Mouse (Mus musculus): ENCODE data around the gene Gcnt7. TPM values are rescaled to one million over a fixed set of nuclear protein-coding genes. Genes with fewer than 3 reads are reported as not detected.

Gene Gcnt7
- 0.50 and 0.51 TPM in 2 replicates for polyA plus RNA-seq (2015; fragmentation: Nextera tagmentation; extraction: Ambion mirVana)

DNA sequence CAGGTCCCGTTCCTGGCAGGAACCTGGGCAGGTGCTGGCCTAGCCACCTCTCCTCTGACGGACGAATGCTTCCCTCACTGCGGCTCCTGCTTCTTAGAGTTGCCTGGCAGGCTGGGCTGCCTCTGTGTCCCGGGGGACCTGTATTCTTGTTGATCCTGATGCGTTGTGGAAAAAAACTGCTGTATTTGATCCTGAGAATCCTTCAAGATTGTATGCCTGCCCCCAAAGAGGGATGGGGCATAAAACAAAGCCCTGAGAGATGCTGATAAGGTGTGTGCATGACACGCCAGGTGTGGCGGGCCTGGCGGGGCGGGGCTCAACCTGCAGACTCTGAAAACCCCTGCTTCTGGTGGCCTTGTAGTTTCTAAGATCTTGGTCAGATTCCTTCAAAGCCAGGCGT lies at the start of gene Gcnt7:
Gcnt7 (minus strand) TSS at position 101 of the 400 bp plus-strand sequence.
- H3K9ac ChIP-seq (ENCODE audit: low read depth, low read length): no peak within 1 kb of the TSS
- H3K27ac ChIP-seq: no peak within 1 kb of the TSS
- TF ChIP-seq CTCF (IDR thresholded peaks at IDR 0.05; ENCODE audit: low read depth): no peak
- 88% methylated on average over 11 of the region's 11 CpGs for WGBS
- no peaks in the 10 kb centered on the region for H3K4me1 ChIP-seq (replicated peaks; ENCODE audit: insufficient read depth, low read length)
- H3K4me2 ChIP-seq (ENCODE audit: low read length): no peak within 1 kb of the TSS
- no peak within 1 kb of the TSS for H3K4me3 ChIP-seq (replicated peaks; ENCODE audit: low read depth, low read length)
- no peaks in the 10 kb centered on the region for H3K9me3 ChIP-seq (replicated peaks; ENCODE audit: low read length)
- H3K27me3 ChIP-seq (ENCODE audit: insufficient read depth, low read length): no peaks in the 10 kb centered on the region
- H3K36me3 ChIP-seq (ENCODE audit: insufficient read depth, low read length): peaks cover 26% of the 10 kb centered on the region
- DNase-seq (ENCODE audit: low spot score): no peak
- ATAC-seq (replicated peaks; ENCODE audit: low FRiP score, low read depth): no peak

DNA sequence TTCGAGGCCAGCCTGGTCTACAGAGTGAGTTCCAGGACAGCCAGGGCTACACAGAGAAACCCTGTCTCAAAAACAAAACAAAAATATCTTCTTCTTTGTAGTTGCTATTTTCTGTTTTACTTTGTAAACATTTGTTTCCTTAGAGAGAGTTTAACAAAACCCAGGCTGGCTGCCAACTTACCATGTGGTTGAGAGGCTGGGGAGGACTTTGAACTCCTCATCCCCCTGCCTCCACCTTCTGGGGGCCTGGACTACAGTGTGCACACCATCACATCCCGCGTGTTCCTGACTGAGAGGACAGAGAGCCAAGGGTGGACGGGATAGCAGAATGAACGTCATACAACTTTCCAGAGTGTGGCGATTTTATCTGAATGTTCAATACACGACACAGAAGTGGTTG lies 47.7 kb upstream of the Gcnt7 start:
- no peaks in the 10 kb centered on the region for H3K9me3 ChIP-seq (replicated peaks; ENCODE audit: low read length)
- no peak overlapping the region for H3K4me3 ChIP-seq (replicated peaks; ENCODE audit: low read depth, low read length)
- TF ChIP-seq CTCF (IDR thresholded peaks at IDR 0.05; ENCODE audit: low read depth): no peak
- H3K4me2 ChIP-seq (ENCODE audit: low read length): no peak overlapping the region
- ATAC-seq (replicated peaks; ENCODE audit: low FRiP score, low read depth) (no peak), DNase-seq (ENCODE audit: low spot score) (no peak)
- no peaks in the 10 kb centered on the region for H3K27me3 ChIP-seq (ENCODE audit: insufficient read depth, low read length)
- no peaks in the 10 kb centered on the region for H3K4me1 ChIP-seq (replicated peaks; ENCODE audit: insufficient read depth, low read length)
- no peak overlapping the region for H3K27ac ChIP-seq
- no peaks in the 10 kb centered on the region for H3K36me3 ChIP-seq (ENCODE audit: insufficient read depth, low read length)
- no peak overlapping the region for H3K9ac ChIP-seq (ENCODE audit: low read depth, low read length)
- 75% methylated on average over 7 of the region's 7 CpGs for WGBS

DNA sequence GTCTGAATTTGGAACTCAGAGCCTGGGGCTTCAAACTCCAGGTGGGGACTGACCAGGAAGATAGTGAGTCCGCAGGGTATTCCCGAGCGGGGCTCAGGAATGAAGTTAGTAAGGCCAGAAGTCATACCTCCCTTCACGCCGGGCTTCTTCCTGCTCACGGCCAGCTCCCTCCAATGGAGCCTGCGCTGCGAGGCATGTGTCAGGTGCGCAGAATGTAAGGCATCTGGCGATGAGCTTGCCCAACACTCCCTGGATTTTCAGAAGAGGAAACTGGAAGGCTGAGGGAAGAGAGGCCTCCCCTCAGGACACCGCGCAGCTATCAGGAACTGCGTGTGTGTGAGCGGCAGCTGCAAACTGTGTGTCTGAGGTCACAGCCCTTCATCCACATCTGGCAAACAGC lies 43.8 kb upstream of the Gcnt7 start:
- H3K36me3 ChIP-seq (ENCODE audit: insufficient read depth, low read length): no peaks in the 10 kb centered on the region
- no peak overlapping the region for H3K9ac ChIP-seq (ENCODE audit: low read depth, low read length)
- no peak overlapping the region for H3K4me3 ChIP-seq (replicated peaks; ENCODE audit: low read depth, low read length)
- no peaks in the 10 kb centered on the region for H3K4me1 ChIP-seq (replicated peaks; ENCODE audit: insufficient read depth, low read length)
- no peak overlapping the region for H3K4me2 ChIP-seq (ENCODE audit: low read length)
- H3K27ac ChIP-seq: no peak overlapping the region
- no peaks in the 10 kb centered on the region for H3K9me3 ChIP-seq (replicated peaks; ENCODE audit: low read length)
- no peak for DNase-seq (ENCODE audit: low spot score)
- no peak for ATAC-seq (replicated peaks; ENCODE audit: low FRiP score, low read depth)
- 61% methylated on average over 14 of the region's 14 CpGs for WGBS
- no peak for TF ChIP-seq CTCF (IDR thresholded peaks at IDR 0.05; ENCODE audit: low read depth)
- no peaks in the 10 kb centered on the region for H3K27me3 ChIP-seq (ENCODE audit: insufficient read depth, low read length)

DNA sequence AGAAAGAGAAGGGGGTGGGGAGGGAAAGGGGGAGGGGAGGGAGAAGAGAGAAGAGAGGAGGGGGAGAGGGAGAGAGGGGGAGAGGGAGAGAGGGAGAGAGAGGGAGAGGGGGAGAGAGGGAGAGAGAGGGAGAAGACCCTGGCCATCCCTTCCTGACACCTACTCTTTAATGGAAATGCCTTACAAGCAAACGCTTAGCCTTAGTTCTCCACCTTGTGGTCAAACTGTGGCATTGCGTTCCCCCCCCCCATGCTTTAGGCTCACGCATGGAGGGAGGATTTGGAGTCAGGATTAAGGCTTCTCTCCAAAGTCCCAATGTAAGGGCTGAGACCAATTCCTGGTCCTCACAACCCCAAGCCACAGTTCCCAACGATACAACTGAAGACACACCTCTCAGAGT lies 42.9 kb upstream of the Gcnt7 start:
- Histone ChIP-seq H3K9me3 (replicated peaks; ENCODE audit: low read length) (no peaks in the 10 kb centered on the region), H3K4me3 (replicated peaks; ENCODE audit: low read depth, low read length) (no peak overlapping the region), H3K36me3 (ENCODE audit: insufficient read depth, low read length) (no peaks in the 10 kb centered on the region), H3K4me2 (ENCODE audit: low read length) (no peak overlapping the region), H3K9ac (ENCODE audit: low read depth, low read length) (no peak overlapping the region), H3K27ac (no peak overlapping the region), H3K27me3 (ENCODE audit: insufficient read depth, low read length) (no peaks in the 10 kb centered on the region), H3K4me1 (replicated peaks; ENCODE audit: insufficient read depth, low read length) (no peaks in the 10 kb centered on the region)
- no peak for ATAC-seq (replicated peaks; ENCODE audit: low FRiP score, low read depth)
- 1% methylated on average over 4 of the region's 4 CpGs for WGBS
- peak; percentile 64 for DNase-seq (ENCODE audit: low spot score)
- TF ChIP-seq CTCF (IDR thresholded peaks at IDR 0.05; ENCODE audit: low read depth): peak; percentile 82

DNA sequence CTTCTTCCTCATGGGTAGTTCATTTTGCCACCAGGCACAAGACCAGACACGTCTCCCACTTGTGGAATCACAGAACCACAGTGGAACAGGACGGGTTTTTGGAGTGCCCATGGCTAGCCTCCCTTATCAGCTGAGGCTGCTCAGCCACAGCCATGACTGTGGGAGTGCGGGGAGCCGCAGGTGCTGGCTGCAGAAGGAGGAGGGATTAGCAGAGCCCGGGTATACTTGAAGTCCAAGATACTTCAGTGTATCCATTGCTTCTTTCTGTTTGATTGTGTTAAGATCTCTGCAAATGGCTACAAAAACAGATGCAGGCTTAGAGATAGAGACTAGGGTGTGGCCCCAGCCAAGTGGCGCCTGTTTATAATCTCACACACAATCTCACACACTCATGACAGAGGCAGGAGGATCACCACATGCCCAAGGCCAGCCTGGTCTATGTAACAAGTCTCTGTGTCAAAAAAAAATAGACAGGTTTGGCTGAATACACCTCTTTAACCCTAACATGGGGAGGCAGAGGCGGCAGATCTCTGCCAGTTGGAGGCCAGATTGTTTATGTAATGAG lies 42.4 kb upstream of the Gcnt7 start:
- ATAC-seq (replicated peaks; ENCODE audit: low FRiP score, low read depth) (no peak), DNase-seq (ENCODE audit: low spot score) (no peak)
- Histone ChIP-seq H3K4me1 (replicated peaks; ENCODE audit: insufficient read depth, low read length) (no peaks in the 10 kb centered on the region), H3K27ac (no peak overlapping the region), H3K4me3 (replicated peaks; ENCODE audit: low read depth, low read length) (no peak overlapping the region), H3K4me2 (ENCODE audit: low read length) (no peak overlapping the region), H3K9ac (ENCODE audit: low read depth, low read length) (no peak overlapping the region), H3K27me3 (ENCODE audit: insufficient read depth, low read length) (no peaks in the 10 kb centered on the region), H3K9me3 (replicated peaks; ENCODE audit: low read length) (no peaks in the 10 kb centered on the region), H3K36me3 (ENCODE audit: insufficient read depth, low read length) (no peaks in the 10 kb centered on the region)
- WGBS: 37% methylated on average over 7 of the region's 7 CpGs
- TF ChIP-seq CTCF (IDR thresholded peaks at IDR 0.05; ENCODE audit: low read depth): no peak

DNA sequence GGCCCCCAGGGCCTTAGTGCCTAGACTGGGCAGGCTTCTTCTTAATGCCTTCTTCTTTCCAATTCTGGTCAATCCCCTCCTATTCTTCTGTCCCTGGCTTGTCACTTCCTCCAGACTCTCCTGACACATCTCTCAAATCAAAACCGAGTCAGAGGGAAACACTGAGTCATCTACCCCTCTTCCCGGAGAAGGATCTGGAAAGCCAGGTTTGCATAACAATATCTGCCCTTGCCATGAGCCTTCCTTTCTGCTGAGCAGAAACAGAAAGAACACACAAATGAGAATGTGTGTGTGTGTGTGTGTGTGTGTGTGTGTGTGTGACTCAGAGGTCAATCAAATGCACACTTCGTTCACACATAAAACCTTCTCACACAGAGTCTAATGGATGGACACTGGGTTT lies 40.4 kb upstream of the Gcnt7 start:
- H3K9ac ChIP-seq (ENCODE audit: low read depth, low read length): no peak overlapping the region
- TF ChIP-seq CTCF (IDR thresholded peaks at IDR 0.05; ENCODE audit: low read depth): no peak
- no peaks in the 10 kb centered on the region for H3K27me3 ChIP-seq (ENCODE audit: insufficient read depth, low read length)
- ATAC-seq (replicated peaks; ENCODE audit: low FRiP score, low read depth) (no peak), DNase-seq (ENCODE audit: low spot score) (no peak)
- no peaks in the 10 kb centered on the region for H3K4me1 ChIP-seq (replicated peaks; ENCODE audit: insufficient read depth, low read length)
- no peak overlapping the region for H3K4me2 ChIP-seq (ENCODE audit: low read length)
- WGBS: 56% methylated on average over 3 of the region's 3 CpGs
- H3K27ac ChIP-seq: no peak overlapping the region
- no peak overlapping the region for H3K4me3 ChIP-seq (replicated peaks; ENCODE audit: low read depth, low read length)
- H3K36me3 ChIP-seq (ENCODE audit: insufficient read depth, low read length): no peaks in the 10 kb centered on the region
- H3K9me3 ChIP-seq (replicated peaks; ENCODE audit: low read length): no peaks in the 10 kb centered on the region
